Mouse (Mus musculus): ENCODE results near the gene Pde2a. TPM values are rescaled to one million over a fixed set of nuclear protein-coding genes. Genes with fewer than 3 reads are reported as not detected.

Gene Pde2a
- total and polyA plus RNA-seq, 2 experiments from 2014 or later, result 33.8 to 53.9 TPM

- DNase-seq (ENCODE audit: low spot score), result peak; percentile 77
- Histone ChIP-seq H3K9me3 (ENCODE audit: low read length) (no peaks in the 10 kb centered on the region), H3K9ac (replicated peaks; ENCODE audit: low read length, poor library complexity, severe bottlenecking) (no peak overlapping the region), H3K27me3 (ENCODE audit: insufficient read depth, low read length) (no peaks in the 10 kb centered on the region), H3K4me3 (ENCODE audit: low read depth, low read length) (no peak overlapping the region), H3K36me3 (ENCODE audit: insufficient read depth, low read length) (no peaks in the 10 kb centered on the region), H3K27ac (ENCODE audit: low read depth, low read length) (no peak overlapping the region), H3K4me2 (ENCODE audit: low read depth, low read length, poor library complexity, severe bottlenecking) (no peak overlapping the region), H3K4me1 (ENCODE audit: insufficient read depth, low read length) (no peaks in the 10 kb centered on the region)
- no peak for TF ChIP-seq CTCF (IDR thresholded peaks at IDR 0.05)
- 33% methylated on average over 10 of the region's 10 CpGs for WGBS
- peak; percentile 9; the same call in 1 of the 2 replicates for ATAC-seq (ENCODE audit: low FRiP score)
Measured at GRCm38 (mm10) chr7:101460608-101460957, 39.1 kb downstream of the Pde2a start.

- no peak for DNase-seq (ENCODE audit: low spot score)
- Histone ChIP-seq H3K9ac (replicated peaks; ENCODE audit: low read length, poor library complexity, severe bottlenecking) (no peak overlapping the region), H3K9me3 (ENCODE audit: low read length) (no peaks in the 10 kb centered on the region), H3K36me3 (ENCODE audit: insufficient read depth, low read length) (no peaks in the 10 kb centered on the region), H3K4me3 (ENCODE audit: low read depth, low read length) (no peak overlapping the region), H3K27me3 (ENCODE audit: insufficient read depth, low read length) (no peaks in the 10 kb centered on the region), H3K4me2 (ENCODE audit: low read depth, low read length, poor library complexity, severe bottlenecking) (no peak overlapping the region), H3K4me1 (ENCODE audit: insufficient read depth, low read length) (no peaks in the 10 kb centered on the region), H3K27ac (ENCODE audit: low read depth, low read length) (no peak overlapping the region)
- WGBS, result 91% methylated on average over 11 of the region's 11 CpGs
- no peak for TF ChIP-seq CTCF (IDR thresholded peaks at IDR 0.05)
- ATAC-seq (ENCODE audit: low FRiP score), result no peak
Measured at GRCm38 (mm10) chr7:101461571-101461970, 40.1 kb downstream of the Pde2a start.

GRCm38 (mm10) chr7:101462327-101463068 is 41.0 kb downstream of the Pde2a start:
- Histone ChIP-seq H3K4me2 (ENCODE audit: low read depth, low read length, poor library complexity, severe bottlenecking) (no peak overlapping the region), H3K9me3 (ENCODE audit: low read length) (no peaks in the 10 kb centered on the region), H3K27ac (ENCODE audit: low read depth, low read length) (0 out of 2 replicates have a peak overlapping the region, but pooled peaks have one; percentile 26), H3K4me1 (ENCODE audit: insufficient read depth, low read length) (no peaks in the 10 kb centered on the region), H3K27me3 (ENCODE audit: insufficient read depth, low read length) (no peaks in the 10 kb centered on the region), H3K36me3 (ENCODE audit: insufficient read depth, low read length) (no peaks in the 10 kb centered on the region), H3K9ac (replicated peaks; ENCODE audit: low read length, poor library complexity, severe bottlenecking) (no peak overlapping the region), H3K4me3 (ENCODE audit: low read depth, low read length) (no peak overlapping the region)
- DNase-seq (ENCODE audit: low spot score), result peak; percentile 66
- WGBS, result 74% methylated on average over 14 of the region's 14 CpGs
- no peak for ATAC-seq (ENCODE audit: low FRiP score)
- TF ChIP-seq CTCF (IDR thresholded peaks at IDR 0.05), result no peak

- 67% methylated on average over 11 of the region's 11 CpGs for WGBS
- no peaks in the 10 kb centered on the region for H3K4me1 ChIP-seq (ENCODE audit: insufficient read depth, low read length)
- ATAC-seq (ENCODE audit: low FRiP score), result no peak
Measured at GRCm38 (mm10) chr7:101463665-101464271, 42.3 kb downstream of the Pde2a start.

GRCm38 (mm10) chr7:101464927-101465326 is 43.4 kb downstream of the Pde2a start:
- Histone ChIP-seq H3K36me3 (ENCODE audit: insufficient read depth, low read length) (no peaks in the 10 kb centered on the region), H3K9me3 (ENCODE audit: low read length) (no peaks in the 10 kb centered on the region), H3K4me1 (ENCODE audit: insufficient read depth, low read length) (no peaks in the 10 kb centered on the region), H3K4me3 (ENCODE audit: low read depth, low read length) (no peak overlapping the region), H3K27ac (ENCODE audit: low read depth, low read length) (no peak overlapping the region), H3K9ac (replicated peaks; ENCODE audit: low read length, poor library complexity, severe bottlenecking) (no peak overlapping the region), H3K27me3 (ENCODE audit: insufficient read depth, low read length) (no peaks in the 10 kb centered on the region), H3K4me2 (ENCODE audit: low read depth, low read length, poor library complexity, severe bottlenecking) (no peak overlapping the region)
- WGBS, result 79% methylated on average over 4 of the region's 4 CpGs
- peak; percentile 69 for DNase-seq (ENCODE audit: low spot score)
- TF ChIP-seq CTCF (IDR thresholded peaks at IDR 0.05), result no peak
- no peak; the same call in 1 of the 2 replicates for ATAC-seq (ENCODE audit: low FRiP score)

More at GRCm38 (mm10) chr7:101463665-101464271, 42.3 kb downstream of the Pde2a start:
- Histone ChIP-seq H3K9me3 (ENCODE audit: low read length) (no peaks in the 10 kb centered on the region), H3K27me3 (ENCODE audit: insufficient read depth, low read length) (no peaks in the 10 kb centered on the region), H3K4me2 (ENCODE audit: low read depth, low read length, poor library complexity, severe bottlenecking) (no peak overlapping the region), H3K9ac (replicated peaks; ENCODE audit: low read length, poor library complexity, severe bottlenecking) (no peak overlapping the region), H3K36me3 (ENCODE audit: insufficient read depth, low read length) (no peaks in the 10 kb centered on the region), H3K4me3 (ENCODE audit: low read depth, low read length) (no peak overlapping the region), H3K27ac (ENCODE audit: low read depth, low read length) (no peak overlapping the region)
- TF ChIP-seq CTCF (IDR thresholded peaks at IDR 0.05), result no peak
- DNase-seq (ENCODE audit: low spot score), result peak; percentile 61

GRCm38 (mm10) chr7:101465392-101465791 is 43.9 kb downstream of the Pde2a start:
- WGBS, result 52% methylated on average over 14 of the region's 14 CpGs
- no peak for DNase-seq (ENCODE audit: low spot score)
- H3K9ac ChIP-seq (replicated peaks; ENCODE audit: low read length, poor library complexity, severe bottlenecking), result no peak overlapping the region
- H3K36me3 ChIP-seq (ENCODE audit: insufficient read depth, low read length), result no peaks in the 10 kb centered on the region
- no peaks in the 10 kb centered on the region for H3K4me1 ChIP-seq (ENCODE audit: insufficient read depth, low read length)
- no peak overlapping the region for H3K4me2 ChIP-seq (ENCODE audit: low read depth, low read length, poor library complexity, severe bottlenecking)
- H3K9me3 ChIP-seq (ENCODE audit: low read length), result no peaks in the 10 kb centered on the region
- no peak for ATAC-seq (ENCODE audit: low FRiP score)
- no peak overlapping the region for H3K4me3 ChIP-seq (ENCODE audit: low read depth, low read length)
- no peak for TF ChIP-seq CTCF (IDR thresholded peaks at IDR 0.05)
- H3K27me3 ChIP-seq (ENCODE audit: insufficient read depth, low read length), result no peaks in the 10 kb centered on the region
- 0 out of 2 replicates have a peak overlapping the region, but pooled peaks have one; percentile 18 for H3K27ac ChIP-seq (ENCODE audit: low read depth, low read length)

Measured in midbrain, postnatal 0 days (tissue).